Mouse (Mus musculus) hindbrain, embryonic 10.5 days (tissue): ENCODE data around the gene Gtf3c3. TPM values are rescaled to one million over a fixed set of nuclear protein-coding genes. Genes with fewer than 3 reads are reported as not detected.

Source experiments
- DNase-seq: peaks from one replicate; pipeline ENCODE4 v3.0.0-alpha.2; 2017; ENCODE audit warnings: low spot score
- H3K27ac ChIP-seq: fragments of 300-500 bp; sonication (generic); 2 replicates; pipeline ENCODE4 v1.5.1; 2016; ENCODE audit warnings: mild to moderate bottlenecking, moderate library complexity
- H3K27me3 ChIP-seq: fragments of 300-500 bp; sonication (generic); 2 replicates; pipeline ENCODE4 v1.6.1; 2016; ENCODE audit warnings: mild to moderate bottlenecking; ENCODE audit not compliant: poor library complexity, insufficient read depth, severe bottlenecking
- H3K36me3 ChIP-seq: fragments of 300-500 bp; sonication (generic); 2 replicates; pipeline ENCODE4 v1.6.1; 2016; ENCODE audit warnings: mild to moderate bottlenecking, moderate library complexity
- H3K4me1 ChIP-seq: fragments of 300-500 bp; sonication (generic); replicated peaks from 2 replicates; pipeline ENCODE4 v1.6.1; 2016; ENCODE audit warnings: mild to moderate bottlenecking
- H3K4me3 ChIP-seq: fragments of 300-500 bp; sonication (generic); 2 replicates; pipeline ENCODE4 v1.5.1; 2016; ENCODE audit warnings: mild to moderate bottlenecking, moderate library complexity
- H3K9me3 ChIP-seq: fragments of 300-500 bp; sonication (generic); 2 replicates; pipeline ENCODE4 v1.6.1; 2016; ENCODE audit warnings: mild to moderate bottlenecking, moderate library complexity
- WGBS: fragments of 180-500 bp; shearing (Covaris S2); methylation state at CpG from one replicate; pipeline ENCODE4 v1.1.7; 2016; 5-methylcytosine and 5-hydroxymethylcytosine counted together
- polyA plus RNA-seq: library from polyadenylated mRNA; unstranded; fragments of >200 nt; fragmentation: Nextera tagmentation; extraction: Ambion mirVana; gene quantifications from 2 replicates; pipeline ENCODE4 v1.2.1, GENCODE M21; 2016

The Gtf3c3 gene
- polyA plus RNA-seq, 1 experiment from 2014 or later = 28.1 TPM

GRCm38 (mm10) chr1:54380978-54381914 lies 57.5 kb downstream of the Gtf3c3 start:
- H3K4me3 ChIP-seq = no peak overlapping the region
- no peaks in the 10 kb centered on the region for H3K27me3 ChIP-seq
- H3K27ac ChIP-seq = no peak overlapping the region
- WGBS = 87% methylated on average over 9 of the region's 9 CpGs
- no peaks in the 10 kb centered on the region for H3K9me3 ChIP-seq
- peak; percentile 47 for DNase-seq
- H3K4me1 ChIP-seq = no peaks in the 10 kb centered on the region
- H3K36me3 ChIP-seq = peaks cover 3% of the 10 kb centered on the region; the same call in 1 of the 2 replicates

DNA sequence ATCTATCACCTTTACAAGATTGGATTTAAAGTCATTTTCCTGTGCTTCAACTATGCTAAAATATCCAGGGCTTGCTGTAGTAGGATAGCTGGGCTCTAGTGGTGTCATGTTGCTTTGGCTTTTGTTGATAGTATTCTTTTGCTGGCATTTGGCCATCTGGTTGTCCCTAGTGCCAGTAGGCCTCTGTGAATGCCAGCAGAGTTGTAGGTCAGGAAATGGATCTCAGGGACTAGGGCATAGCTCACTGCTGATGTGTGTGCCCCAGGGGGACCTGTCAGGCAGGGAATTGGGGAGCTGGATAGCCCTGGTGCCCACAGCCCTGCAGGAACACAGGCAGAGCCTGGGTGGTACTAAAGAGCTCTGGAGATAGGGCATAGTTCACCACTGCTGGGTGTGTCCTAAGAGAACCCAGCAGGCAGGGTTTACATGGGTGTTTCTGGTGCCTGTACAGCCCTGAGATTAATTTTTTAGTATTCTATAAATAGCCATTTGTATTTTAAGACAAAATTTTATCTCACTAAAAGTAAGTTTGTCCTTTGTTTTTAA lies 61.2 kb downstream of the Gtf3c3 start:
- Histone ChIP-seq H3K9me3 (no peaks in the 10 kb centered on the region), H3K4me3 (no peak overlapping the region), H3K4me1 (no peaks in the 10 kb centered on the region), H3K36me3 (peaks cover 3% of the 10 kb centered on the region; the same call in 1 of the 2 replicates), H3K27me3 (no peaks in the 10 kb centered on the region), H3K27ac (no peak overlapping the region)
- DNase-seq = no peak

- WGBS = 86% methylated on average over 6 of the region's 6 CpGs
Measured at GRCm38 (mm10) chr1:54356566-54356965, 82.2 kb downstream of the Gtf3c3 start.

DNA sequence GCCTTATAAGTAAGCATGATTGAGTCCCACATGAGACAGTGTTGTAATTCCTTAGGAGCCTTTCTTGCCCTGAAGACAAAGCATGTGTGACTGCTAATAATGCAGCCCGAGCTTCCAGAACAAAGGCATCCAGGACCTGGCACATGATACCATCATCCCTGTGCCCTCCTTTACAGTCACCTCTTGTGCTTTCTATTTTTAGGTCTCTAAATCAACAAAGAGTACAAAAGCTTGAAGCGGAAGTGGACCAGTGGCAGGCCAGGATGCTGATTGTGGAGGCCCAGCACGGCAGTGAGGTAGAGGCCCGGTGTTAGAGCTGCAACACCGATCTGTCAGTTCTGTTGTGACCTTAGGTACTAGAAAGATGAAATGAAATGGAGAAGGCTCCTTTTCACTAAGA lies 83.3 kb downstream of the Gtf3c3 start:
- DNase-seq = no peak
- no peaks in the 10 kb centered on the region for H3K9me3 ChIP-seq
- H3K36me3 ChIP-seq = no peaks in the 10 kb centered on the region
- H3K4me1 ChIP-seq = no peaks in the 10 kb centered on the region
- H3K4me3 ChIP-seq = no peak overlapping the region
- no peak overlapping the region for H3K27ac ChIP-seq
- 86% methylated on average over 5 of the region's 5 CpGs for WGBS
- H3K27me3 ChIP-seq = no peaks in the 10 kb centered on the region

More at GRCm38 (mm10) chr1:54356566-54356965, 82.2 kb downstream of the Gtf3c3 start:
- H3K36me3 ChIP-seq = no peaks in the 10 kb centered on the region
- H3K4me1 ChIP-seq = no peaks in the 10 kb centered on the region
- no peak overlapping the region for H3K27ac ChIP-seq
- DNase-seq = no peak
- no peak overlapping the region for H3K4me3 ChIP-seq
- H3K27me3 ChIP-seq = no peaks in the 10 kb centered on the region
- H3K9me3 ChIP-seq = no peaks in the 10 kb centered on the region

- WGBS = 91% methylated on average over 4 of the region's 4 CpGs
- Histone ChIP-seq H3K36me3 (no peaks in the 10 kb centered on the region), H3K9me3 (no peaks in the 10 kb centered on the region), H3K4me3 (no peak overlapping the region), H3K27ac (no peak overlapping the region), H3K27me3 (no peaks in the 10 kb centered on the region), H3K4me1 (no peaks in the 10 kb centered on the region)
- no peak for DNase-seq
Measured at GRCm38 (mm10) chr1:54354786-54355185, 84.0 kb downstream of the Gtf3c3 start.

Other genes with a start within 250 kb of the Gtf3c3 start
- 4.4 and 5.1 TPM in 2 replicates for gene Hecw2, start 243.8 kb downstream of the Gtf3c3 start, polyA plus RNA-seq
- gene Ccdc150, start 188.3 kb downstream of the Gtf3c3 start, polyA plus RNA-seq = 0.50 and 1.00 TPM in 2 replicates
- 7.4 and 7.6 TPM in 2 replicates for gene Pgap1, start 118.7 kb upstream of the Gtf3c3 start, polyA plus RNA-seq